Mouse (Mus musculus): ENCODE results near the gene Pif1. TPM values are rescaled to one million over a fixed set of nuclear protein-coding genes. Genes with fewer than 3 reads are reported as not detected.

Gene Pif1
- polyA plus RNA-seq, 1 experiment from 2014 or later: 10.0 TPM

GRCm38 (mm10) chr9:65640838-65641410 is 54.0 kb downstream of the Pif1 start:
- Histone ChIP-seq H3K4me2 (no peak overlapping the region), H3K4me3 (replicated peaks) (no peak overlapping the region), H3K9ac (no peak overlapping the region), H3K27me3 (peaks cover 13% of the 10 kb centered on the region; the same call in 1 of the 2 replicates), H3K27ac (replicated peaks) (no peak overlapping the region), H3K4me1 (replicated peaks) (no peaks in the 10 kb centered on the region), H3K36me3 (replicated peaks) (no peaks in the 10 kb centered on the region), H3K9me3 (replicated peaks) (no peaks in the 10 kb centered on the region)
- 29% methylated on average over 5 of the region's 5 CpGs for WGBS (ENCODE audit: insufficient replicate concordance)
- no peak for ATAC-seq (ENCODE audit: insufficient read depth)

GRCm38 (mm10) chr9:65641446-65642052 is 54.6 kb downstream of the Pif1 start:
- no peak overlapping the region for H3K4me2 ChIP-seq
- H3K4me3 ChIP-seq (replicated peaks): no peak overlapping the region
- WGBS (ENCODE audit: insufficient replicate concordance): 31% methylated on average over 12 of the region's 12 CpGs
- ATAC-seq (ENCODE audit: insufficient read depth): no peak
- H3K9me3 ChIP-seq (replicated peaks): no peaks in the 10 kb centered on the region
- no peak overlapping the region for H3K9ac ChIP-seq
- H3K27ac ChIP-seq (replicated peaks): no peak overlapping the region
- H3K4me1 ChIP-seq (replicated peaks): no peaks in the 10 kb centered on the region
- H3K27me3 ChIP-seq: peaks cover 13% of the 10 kb centered on the region; the same call in 1 of the 2 replicates
- no peaks in the 10 kb centered on the region for H3K36me3 ChIP-seq (replicated peaks)

- Histone ChIP-seq H3K4me1 (replicated peaks) (no peaks in the 10 kb centered on the region), H3K9me3 (replicated peaks) (no peaks in the 10 kb centered on the region)
- no peak for ATAC-seq (ENCODE audit: insufficient read depth)
Observed at GRCm38 (mm10) chr9:65642546-65642945, 55.6 kb downstream of the Pif1 start.

GRCm38 (mm10) chr9:65644960-65645359 is 58.0 kb downstream of the Pif1 start:
- 0 out of 2 replicates have a peak, but pooled peaks cover 13% of the 10 kb centered on the region for H3K27me3 ChIP-seq
- H3K9me3 ChIP-seq (replicated peaks): no peaks in the 10 kb centered on the region
- no peak overlapping the region for H3K9ac ChIP-seq
- ATAC-seq (ENCODE audit: insufficient read depth): no peak
- H3K27ac ChIP-seq (replicated peaks): no peak overlapping the region
- H3K4me2 ChIP-seq: no peak overlapping the region
- H3K36me3 ChIP-seq (replicated peaks): no peaks in the 10 kb centered on the region
- WGBS (ENCODE audit: insufficient replicate concordance): 65% methylated on average over 4 of the region's 4 CpGs
- H3K4me3 ChIP-seq (replicated peaks): no peak overlapping the region
- no peaks in the 10 kb centered on the region for H3K4me1 ChIP-seq (replicated peaks)

More at GRCm38 (mm10) chr9:65642546-65642945, 55.6 kb downstream of the Pif1 start:
- Histone ChIP-seq H3K4me3 (replicated peaks) (no peak overlapping the region), H3K4me2 (no peak overlapping the region), H3K9ac (no peak overlapping the region), H3K27ac (replicated peaks) (no peak overlapping the region), H3K36me3 (replicated peaks) (no peaks in the 10 kb centered on the region), H3K27me3 (peaks cover 13% of the 10 kb centered on the region; the same call in 1 of the 2 replicates)

Other genes with a start within 250 kb of the Pif1 start
- gene Pdcd7, start 241.1 kb upstream of the Pif1 start, polyA plus RNA-seq (2015; fragmentation: Nextera tagmentation; extraction: Ambion mirVana): 3.3 and 3.6 TPM in 2 replicates
- 0.09 TPM in 1 of 2 replicates, not detected in the other for gene Ubap1l, start 226.1 kb upstream of the Pif1 start, polyA plus RNA-seq (2015; fragmentation: Nextera tagmentation; extraction: Ambion mirVana)
- 0.18 and 0.24 TPM in 2 replicates for gene Kbtbd13, start 195.5 kb upstream of the Pif1 start, polyA plus RNA-seq (2015; fragmentation: Nextera tagmentation; extraction: Ambion mirVana)
- 0.10 and 0.23 TPM in 2 replicates for gene Rasl12, start 188.7 kb upstream of the Pif1 start, polyA plus RNA-seq (2015; fragmentation: Nextera tagmentation; extraction: Ambion mirVana)
- gene Slc51b, start 164.2 kb upstream of the Pif1 start, polyA plus RNA-seq (2015; fragmentation: Nextera tagmentation; extraction: Ambion mirVana): 0.17 TPM in 1 of 2 replicates, not detected in the other
- gene Mtfmt, start 151.4 kb upstream of the Pif1 start, polyA plus RNA-seq (2015; fragmentation: Nextera tagmentation; extraction: Ambion mirVana): 6.2 and 6.7 TPM in 2 replicates
- gene Spg21, start 126.2 kb upstream of the Pif1 start, polyA plus RNA-seq (2015; fragmentation: Nextera tagmentation; extraction: Ambion mirVana): 24.1 and 30.0 TPM in 2 replicates
- 0.09 TPM in 1 of 2 replicates, not detected in the other for gene Ankdd1a, start 67.0 kb upstream of the Pif1 start, polyA plus RNA-seq (2015; fragmentation: Nextera tagmentation; extraction: Ambion mirVana)
- gene Plekho2, start 7.1 kb upstream of the Pif1 start, polyA plus RNA-seq (2015; fragmentation: Nextera tagmentation; extraction: Ambion mirVana): 27.0 and 27.3 TPM in 2 replicates
- 11.3 and 11.8 TPM in 2 replicates for gene Rbpms2, start 42.5 kb downstream of the Pif1 start, polyA plus RNA-seq (2015; fragmentation: Nextera tagmentation; extraction: Ambion mirVana)
- 48.8 and 51.7 TPM in 2 replicates for gene Oaz2, start 80.8 kb downstream of the Pif1 start, polyA plus RNA-seq (2015; fragmentation: Nextera tagmentation; extraction: Ambion mirVana)
- gene Zfp609, start 240.4 kb downstream of the Pif1 start, polyA plus RNA-seq (2015; fragmentation: Nextera tagmentation; extraction: Ambion mirVana): 1.6 and 2.0 TPM in 2 replicates